Mouse (Mus musculus) heart, embryonic 13.5 days (tissue): ENCODE results near the gene Me3. TPM values are rescaled to one million over a fixed set of nuclear protein-coding genes. Genes with fewer than 3 reads are reported as not detected.
A peak's percentile ranks its signal among the peaks of the same experiment; 100 is the strongest.

Experiments used
- ATAC-seq: fragments of 200-750 bp; cut with Nextera tagmentation; 2 replicates; pipeline ENCODE4 v1.8.0; 2017; ENCODE audit warnings: moderate TSS enrichment; ENCODE audit not compliant: insufficient number of reproducible peaks, low FRiP score, low TSS enrichment; ENCODE audit errors: extremely low read depth
- H3K27ac ChIP-seq: fragments of 300-500 bp; sonication (generic); replicated peaks from 2 replicates; pipeline ENCODE4 v1.5.1; 2015; ENCODE audit warnings: moderate library complexity, mild to moderate bottlenecking, inconsistent platforms
- H3K27me3 ChIP-seq: fragments of 300-500 bp; sonication (generic); replicated peaks from 2 replicates; pipeline ENCODE4 v1.6.1; 2015; ENCODE audit warnings: mild to moderate bottlenecking, inconsistent platforms
- H3K36me3 ChIP-seq: fragments of 300-500 bp; sonication (generic); 2 replicates; pipeline ENCODE4 v1.6.1; 2015; ENCODE audit warnings: mild to moderate bottlenecking, inconsistent platforms
- H3K4me1 ChIP-seq: fragments of 300-500 bp; sonication (generic); 2 replicates; pipeline ENCODE4 v1.6.1; 2015; ENCODE audit warnings: inconsistent platforms
- H3K4me2 ChIP-seq: fragments of 300-500 bp; sonication (generic); 2 replicates; pipeline ENCODE4 v1.6.1; 2015; ENCODE audit warnings: inconsistent platforms, mild to moderate bottlenecking, moderate library complexity
- H3K4me3 ChIP-seq: fragments of 300-500 bp; sonication (generic); 2 replicates; pipeline ENCODE4 v1.5.1; 2015; ENCODE audit warnings: moderate library complexity, mild to moderate bottlenecking, inconsistent platforms
- H3K9ac ChIP-seq: fragments of 300-500 bp; sonication (generic); 2 replicates; pipeline ENCODE4 v1.6.1; 2015; ENCODE audit warnings: inconsistent platforms, mild to moderate bottlenecking, moderate library complexity
- H3K9me3 ChIP-seq: fragments of 300-500 bp; sonication (generic); 2 replicates; pipeline ENCODE4 v1.6.1; 2016; ENCODE audit warnings: inconsistent platforms
- WGBS: fragments of 180-500 bp; shearing (Covaris S2); methylation state at CpG from one replicate; pipeline ENCODE4 v1.1.7; 2015; ENCODE audit warnings: mixed read lengths; 5-methylcytosine and 5-hydroxymethylcytosine counted together
- polyA plus RNA-seq: library from polyadenylated mRNA; unstranded; fragments of >200 nt; fragmentation: Nextera tagmentation; extraction: Ambion mirVana; gene quantifications from 2 replicates; pipeline ENCODE4 v1.2.1, GENCODE M21; 2015

The Me3 gene
- polyA plus RNA-seq, 1 experiment from 2014 or later, result 3.6 TPM

GRCm38 (mm10) chr7:89836676-89837075 is 204.5 kb downstream of the Me3 start:
- Histone ChIP-seq H3K9me3 (no peaks in the 10 kb centered on the region), H3K9ac (no peak overlapping the region), H3K4me3 (no peak overlapping the region), H3K36me3 (no peaks in the 10 kb centered on the region), H3K27ac (no peak overlapping the region), H3K27me3 (no peaks in the 10 kb centered on the region), H3K4me2 (no peak overlapping the region), H3K4me1 (peaks cover 10% of the 10 kb centered on the region)
- ATAC-seq, result no peak
- WGBS, result 84% methylated on average over 7 of the region's 7 CpGs

- Histone ChIP-seq H3K4me3 (no peak overlapping the region), H3K4me2 (no peak overlapping the region), H3K27me3 (no peaks in the 10 kb centered on the region), H3K9me3 (no peaks in the 10 kb centered on the region), H3K4me1 (peaks cover 10% of the 10 kb centered on the region), H3K27ac (no peak overlapping the region), H3K9ac (no peak overlapping the region), H3K36me3 (no peaks in the 10 kb centered on the region)
- WGBS, result 34% methylated on average over 4 of the region's 4 CpGs
- no peak for ATAC-seq
Observed at GRCm38 (mm10) chr7:89837841-89838240, 205.6 kb downstream of the Me3 start.

GRCm38 (mm10) chr7:89839721-89840120 is 207.5 kb downstream of the Me3 start:
- Histone ChIP-seq H3K27me3 (no peaks in the 10 kb centered on the region), H3K9ac (no peak overlapping the region), H3K4me3 (no peak overlapping the region), H3K27ac (no peak overlapping the region), H3K4me1 (peaks cover 10% of the 10 kb centered on the region), H3K4me2 (no peak overlapping the region), H3K9me3 (no peaks in the 10 kb centered on the region), H3K36me3 (no peaks in the 10 kb centered on the region)
- ATAC-seq, result no peak
- 69% methylated on average over 8 of the region's 8 CpGs for WGBS

- Histone ChIP-seq H3K27ac (no peak overlapping the region), H3K27me3 (no peaks in the 10 kb centered on the region), H3K9me3 (no peaks in the 10 kb centered on the region), H3K9ac (no peak overlapping the region), H3K4me3 (no peak overlapping the region; the same call in 1 of the 2 replicates), H3K36me3 (no peaks in the 10 kb centered on the region), H3K4me1 (peaks cover 10% of the 10 kb centered on the region), H3K4me2 (peak overlapping the region; percentile 39; the same call in 1 of the 2 replicates)
- ATAC-seq, result no peak
- 30% methylated on average over 15 of the region's 15 CpGs for WGBS
Observed at GRCm38 (mm10) chr7:89841670-89842403, 209.6 kb downstream of the Me3 start.

- Histone ChIP-seq H3K27me3 (no peaks in the 10 kb centered on the region), H3K4me1 (peaks cover 9% of the 10 kb centered on the region), H3K4me3 (no peak overlapping the region), H3K9me3 (no peaks in the 10 kb centered on the region), H3K27ac (no peak overlapping the region), H3K36me3 (no peaks in the 10 kb centered on the region), H3K9ac (no peak overlapping the region), H3K4me2 (no peak overlapping the region)
- 81% methylated on average over 5 of the region's 5 CpGs for WGBS
- no peak for ATAC-seq
Observed at GRCm38 (mm10) chr7:89842404-89842715, 210.2 kb downstream of the Me3 start.

GRCm38 (mm10) chr7:89843121-89843520 is 210.9 kb downstream of the Me3 start:
- Histone ChIP-seq H3K9me3 (no peaks in the 10 kb centered on the region), H3K27ac (no peak overlapping the region), H3K36me3 (no peaks in the 10 kb centered on the region), H3K27me3 (no peaks in the 10 kb centered on the region), H3K4me2 (no peak overlapping the region), H3K4me3 (no peak overlapping the region), H3K9ac (no peak overlapping the region), H3K4me1 (peaks cover 2% of the 10 kb centered on the region; the same call in 1 of the 2 replicates)
- 59% methylated on average over 6 of the region's 6 CpGs for WGBS
- no peak for ATAC-seq

GRCm38 (mm10) chr7:89843533-89843932 is 211.3 kb downstream of the Me3 start:
- Histone ChIP-seq H3K27ac (no peak overlapping the region), H3K9me3 (no peaks in the 10 kb centered on the region), H3K4me1 (no peaks in the 10 kb centered on the region), H3K27me3 (no peaks in the 10 kb centered on the region), H3K4me3 (no peak overlapping the region), H3K4me2 (no peak overlapping the region), H3K36me3 (no peaks in the 10 kb centered on the region), H3K9ac (no peak overlapping the region)
- ATAC-seq, result no peak
- 24% methylated on average over 6 of the region's 6 CpGs for WGBS

- H3K4me2 ChIP-seq, result no peak overlapping the region
- H3K4me1 ChIP-seq, result no peaks in the 10 kb centered on the region
- no peaks in the 10 kb centered on the region for H3K27me3 ChIP-seq
- no peak overlapping the region for H3K27ac ChIP-seq
- no peaks in the 10 kb centered on the region for H3K36me3 ChIP-seq
- H3K4me3 ChIP-seq, result no peak overlapping the region
- H3K9me3 ChIP-seq, result no peaks in the 10 kb centered on the region
- 51% methylated on average over 4 of the region's 4 CpGs for WGBS
- no peak for ATAC-seq
- H3K9ac ChIP-seq, result no peak overlapping the region
Observed at GRCm38 (mm10) chr7:89845669-89846068, 213.5 kb downstream of the Me3 start.

GRCm38 (mm10) chr7:89850510-89850909 is 218.3 kb downstream of the Me3 start:
- ATAC-seq, result no peak
- WGBS, result 62% methylated on average over 3 of the region's 3 CpGs
- H3K4me2 ChIP-seq, result no peak overlapping the region

GRCm38 (mm10) chr7:89852158-89853095 is 220.2 kb downstream of the Me3 start:
- H3K9ac ChIP-seq, result no peak overlapping the region
- no peak overlapping the region for H3K27ac ChIP-seq
- H3K9me3 ChIP-seq, result no peaks in the 10 kb centered on the region
- H3K4me2 ChIP-seq, result no peak overlapping the region
- WGBS, result 72% methylated on average over 10 of the region's 10 CpGs
- no peaks in the 10 kb centered on the region for H3K27me3 ChIP-seq
- no peak for ATAC-seq
- no peak overlapping the region for H3K4me3 ChIP-seq
- H3K36me3 ChIP-seq, result no peaks in the 10 kb centered on the region
- no peaks in the 10 kb centered on the region for H3K4me1 ChIP-seq

More at GRCm38 (mm10) chr7:89850510-89850909, 218.3 kb downstream of the Me3 start:
- H3K9ac ChIP-seq, result no peak overlapping the region
- H3K36me3 ChIP-seq, result no peaks in the 10 kb centered on the region
- no peaks in the 10 kb centered on the region for H3K27me3 ChIP-seq
- no peaks in the 10 kb centered on the region for H3K4me1 ChIP-seq
- H3K4me3 ChIP-seq, result no peak overlapping the region
- H3K27ac ChIP-seq, result no peak overlapping the region
- no peaks in the 10 kb centered on the region for H3K9me3 ChIP-seq

GRCm38 (mm10) chr7:89853131-89853530 is 220.9 kb downstream of the Me3 start:
- no peak overlapping the region for H3K27ac ChIP-seq
- H3K27me3 ChIP-seq, result no peaks in the 10 kb centered on the region
- no peak overlapping the region for H3K4me3 ChIP-seq
- no peak overlapping the region for H3K9ac ChIP-seq
- no peaks in the 10 kb centered on the region for H3K36me3 ChIP-seq
- WGBS, result 79% methylated on average over 5 of the region's 5 CpGs
- no peak overlapping the region for H3K4me2 ChIP-seq
- H3K9me3 ChIP-seq, result no peaks in the 10 kb centered on the region
- H3K4me1 ChIP-seq, result no peaks in the 10 kb centered on the region
- no peak for ATAC-seq
